Mouse (Mus musculus) intestine, embryonic 15.5 days (tissue): Measurements from ENCODE around the gene Smim1. TPM values are rescaled to one million over a fixed set of nuclear protein-coding genes. Genes with fewer than 3 reads are reported as not detected.

ENCODE experiments used
- ATAC-seq: fragments of 200-750 bp; cut with Nextera tagmentation; 2 replicates; pipeline ENCODE4 v1.8.0; 2017; ENCODE audit warnings: moderate TSS enrichment, moderate library complexity
- H3K27ac ChIP-seq: fragments of 300-500 bp; sonication (generic); 2 replicates; pipeline ENCODE4 v1.5.1; 2015; ENCODE audit warnings: mild to moderate bottlenecking, inconsistent platforms
- H3K27me3 ChIP-seq: fragments of 300-500 bp; sonication (generic); replicated peaks from 2 replicates; pipeline ENCODE4 v1.6.1; 2015; ENCODE audit warnings: inconsistent platforms
- H3K36me3 ChIP-seq: fragments of 300-500 bp; sonication (generic); 2 replicates; pipeline ENCODE4 v1.6.1; 2015; ENCODE audit warnings: inconsistent platforms
- H3K4me1 ChIP-seq: fragments of 300-500 bp; sonication (generic); replicated peaks from 2 replicates; pipeline ENCODE4 v1.6.1; 2015; ENCODE audit warnings: inconsistent platforms
- H3K4me2 ChIP-seq: fragments of 300-500 bp; sonication (generic); replicated peaks from 2 replicates; pipeline ENCODE4 v1.6.1; 2015; ENCODE audit warnings: mild to moderate bottlenecking, inconsistent platforms
- H3K4me3 ChIP-seq: fragments of 300-500 bp; sonication (generic); replicated peaks from 2 replicates; pipeline ENCODE4 v1.5.1; 2015; ENCODE audit warnings: inconsistent platforms
- H3K9ac ChIP-seq: fragments of 300-500 bp; sonication (generic); 2 replicates; pipeline ENCODE4 v1.6.1; 2015; ENCODE audit warnings: inconsistent platforms
- H3K9me3 ChIP-seq: fragments of 300-500 bp; sonication (generic); 2 replicates; pipeline ENCODE4 v1.6.1; 2016; ENCODE audit warnings: inconsistent platforms
- WGBS: fragments of 180-500 bp; shearing (Covaris S2); methylation state at CpG from one replicate; pipeline ENCODE4 v1.1.7; 2015; 5-methylcytosine and 5-hydroxymethylcytosine counted together
- polyA plus RNA-seq: library from polyadenylated mRNA; unstranded; fragments of >200 nt; fragmentation: Nextera tagmentation; extraction: Ambion mirVana; gene quantifications from 2 replicates; pipeline ENCODE4 v1.2.1, GENCODE M21; 2015

Gene Smim1
- polyA plus RNA-seq, 1 experiment from 2014 or later, result 124 TPM

GRCm38 (mm10) chr4:154042577-154042976 is 16.5 kb upstream of the Smim1 start, which contains the start of gene Ccdc27:
Gene Ccdc27, minus strand, starts transcription at chr4:154042677.
- ATAC-seq, result no peak
- 81% methylated on average over 9 of the region's 9 CpGs for WGBS
- no peaks in the 10 kb centered on the region for H3K27me3 ChIP-seq
- no peak within 1 kb of the TSS for H3K9ac ChIP-seq
- no peaks in the 10 kb centered on the region for H3K4me1 ChIP-seq
- H3K36me3 ChIP-seq, result no peaks in the 10 kb centered on the region
- no peaks in the 10 kb centered on the region for H3K9me3 ChIP-seq
- H3K4me3 ChIP-seq, result no peak within 1 kb of the TSS
- no peak within 1 kb of the TSS for H3K4me2 ChIP-seq
- H3K27ac ChIP-seq, result no peak within 1 kb of the TSS

DNA sequence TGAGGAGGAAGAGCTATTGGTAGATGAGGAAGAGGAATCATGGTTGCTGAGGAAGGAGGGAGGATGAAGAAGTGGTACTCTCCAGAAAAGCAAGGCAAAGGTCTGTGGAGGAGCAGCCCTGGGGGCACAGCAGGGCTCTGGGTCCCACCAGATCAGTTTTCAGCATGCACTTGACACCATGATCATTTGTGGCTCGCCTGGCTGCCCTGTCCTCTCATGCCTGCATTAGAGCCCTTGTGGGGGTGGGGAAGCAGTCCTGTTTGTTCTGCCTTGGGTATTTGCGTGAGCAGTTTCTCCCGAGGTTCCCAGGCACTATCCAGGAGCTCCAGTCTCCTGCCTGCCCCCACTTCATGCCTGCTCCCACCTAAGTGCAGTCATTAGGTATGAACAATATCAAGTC is 11.1 kb upstream of the Smim1 start:
- Histone ChIP-seq H3K4me2 (no peak overlapping the region), H3K36me3 (no peaks in the 10 kb centered on the region), H3K27ac (no peak overlapping the region), H3K9ac (no peak overlapping the region), H3K27me3 (no peaks in the 10 kb centered on the region), H3K4me3 (no peak overlapping the region), H3K9me3 (no peaks in the 10 kb centered on the region), H3K4me1 (no peaks in the 10 kb centered on the region)
- no peak for ATAC-seq
- WGBS, result 39% methylated on average over 3 of the region's 3 CpGs

GRCm38 (mm10) chr4:154028646-154029045 is 2.6 kb upstream of the Smim1 start:
- H3K27me3 ChIP-seq, result no peaks in the 10 kb centered on the region
- H3K9ac ChIP-seq, result no peak overlapping the region
- peaks cover 23% of the 10 kb centered on the region for H3K4me1 ChIP-seq
- ATAC-seq, result no peak
- H3K9me3 ChIP-seq, result no peaks in the 10 kb centered on the region
- H3K4me3 ChIP-seq, result no peak overlapping the region
- H3K4me2 ChIP-seq, result no peak overlapping the region
- no peak overlapping the region for H3K27ac ChIP-seq
- H3K36me3 ChIP-seq, result no peaks in the 10 kb centered on the region

DNA sequence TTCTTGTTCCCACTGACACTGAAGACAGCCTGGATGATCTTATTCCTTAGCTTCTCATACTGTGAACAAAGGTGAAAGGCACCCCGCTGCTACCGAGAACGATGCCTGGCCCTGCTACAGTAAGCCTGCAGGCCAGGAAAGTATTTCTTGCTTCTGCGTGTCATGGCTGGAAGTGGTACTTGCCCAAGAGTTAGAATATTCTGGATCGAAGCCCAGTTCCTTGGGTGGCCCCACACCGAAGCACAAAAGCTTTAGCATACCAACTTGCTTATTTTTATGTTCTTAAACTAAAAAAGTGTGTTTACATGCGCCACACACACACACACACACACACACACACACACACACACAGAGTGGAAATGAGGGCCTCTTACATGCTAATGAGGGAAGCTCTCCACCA is 2.0 kb upstream of the Smim1 start:
- no peaks in the 10 kb centered on the region for H3K27me3 ChIP-seq
- H3K4me2 ChIP-seq, result no peak overlapping the region
- H3K27ac ChIP-seq, result no peak overlapping the region
- H3K4me1 ChIP-seq, result peaks cover 28% of the 10 kb centered on the region
- ATAC-seq, result no peak
- WGBS, result 77% methylated on average over 7 of the region's 7 CpGs
- no peaks in the 10 kb centered on the region for H3K36me3 ChIP-seq
- no peak overlapping the region for H3K4me3 ChIP-seq
- H3K9me3 ChIP-seq, result no peaks in the 10 kb centered on the region; the same call in 1 of the 2 replicates
- H3K9ac ChIP-seq, result no peak overlapping the region

DNA sequence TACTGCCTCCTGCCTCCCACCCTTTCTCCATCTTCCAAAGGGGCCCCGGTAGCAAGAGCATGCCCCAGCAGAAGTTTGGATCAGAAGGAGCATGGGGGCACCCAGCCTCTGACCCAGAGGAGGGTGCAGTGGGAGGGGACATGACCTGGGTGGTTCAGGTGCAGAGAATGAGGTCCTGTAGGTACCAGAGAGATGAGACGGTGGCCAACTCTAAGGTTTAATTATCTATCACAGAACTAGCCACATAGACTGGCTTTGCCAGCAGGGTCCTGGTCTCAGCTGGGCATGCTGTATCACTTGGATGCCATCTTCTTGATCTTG is 371 bp upstream of the Smim1 start:
- WGBS, result 30% methylated on average over 2 of the region's 2 CpGs

GRCm38 (mm10) chr4:154024729-154025521 is 1.1 kb downstream of the Smim1 start:
- 22% methylated on average over 17 of the region's 17 CpGs for WGBS
- H3K27ac ChIP-seq, result peak overlapping the region; percentile 82
- H3K4me1 ChIP-seq, result peaks cover 39% of the 10 kb centered on the region
- peaks cover 19% of the 10 kb centered on the region; the same call in 1 of the 2 replicates for H3K36me3 ChIP-seq
- no peaks in the 10 kb centered on the region for H3K27me3 ChIP-seq
- ATAC-seq, result no peak
- H3K9ac ChIP-seq, result peak overlapping the region; percentile 67
- peak overlapping the region; percentile 78 for H3K4me2 ChIP-seq
- no peaks in the 10 kb centered on the region; the same call in 1 of the 2 replicates for H3K9me3 ChIP-seq
- peak overlapping the region; percentile 58 for H3K4me3 ChIP-seq

More for the DNA sequence above, 371 bp upstream of the Smim1 start:
- ATAC-seq, result no peak
- H3K27ac ChIP-seq, result peak overlapping the region; percentile 3; the same call in 1 of the 2 replicates
- peak overlapping the region; percentile 78 for H3K4me2 ChIP-seq
- peak overlapping the region; percentile 58 for H3K4me3 ChIP-seq
- 0 out of 2 replicates have a peak, but pooled peaks cover 6% of the 10 kb centered on the region for H3K36me3 ChIP-seq
- peak overlapping the region; percentile 67 for H3K9ac ChIP-seq
- H3K4me1 ChIP-seq, result peaks cover 39% of the 10 kb centered on the region
- H3K27me3 ChIP-seq, result no peaks in the 10 kb centered on the region
- no peaks in the 10 kb centered on the region; the same call in 1 of the 2 replicates for H3K9me3 ChIP-seq

DNA sequence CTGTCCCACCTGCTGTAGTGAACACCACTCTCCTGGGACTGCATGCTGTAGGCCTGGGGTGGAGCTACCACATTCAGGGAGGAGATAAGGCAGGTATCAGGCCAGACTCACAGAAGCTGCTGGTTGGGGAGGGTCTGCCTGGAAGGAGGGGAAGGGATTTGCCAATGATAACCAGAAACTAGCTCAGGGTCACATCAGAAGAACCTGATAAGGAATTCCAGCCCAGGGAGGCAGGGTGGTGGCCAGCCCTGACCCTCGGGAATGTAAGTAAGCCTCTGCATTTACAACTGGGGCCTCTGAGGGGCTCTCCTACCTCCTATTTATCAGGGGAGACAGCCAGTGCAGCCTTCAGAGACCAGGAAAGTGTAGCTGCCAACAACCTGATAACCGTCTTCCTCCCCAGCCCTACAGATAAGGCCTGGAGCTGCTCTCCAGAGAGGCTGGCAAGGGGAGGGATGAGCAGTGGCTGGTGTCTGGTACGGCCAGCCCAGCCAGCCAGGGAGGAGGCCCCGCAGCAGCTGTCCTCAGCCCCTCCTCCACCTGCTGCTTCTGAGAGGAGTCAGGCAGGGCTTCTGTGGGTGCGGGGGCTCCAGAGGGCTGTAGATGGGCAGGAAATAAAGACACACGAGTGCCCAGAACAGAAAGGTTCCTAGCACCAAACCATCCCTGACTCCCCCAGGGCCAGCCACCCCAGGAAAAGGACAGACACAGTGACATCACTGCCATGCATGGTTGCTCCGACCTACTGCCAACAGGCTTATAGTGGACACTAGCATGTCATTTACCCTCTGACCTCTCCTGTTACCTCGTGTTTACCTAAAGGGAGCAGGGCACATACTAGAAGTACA is 2.1 kb downstream of the Smim1 start:
- peak overlapping the region; percentile 67; the same call in 1 of the 2 replicates for H3K9ac ChIP-seq
- 6% methylated on average over 8 of the region's 8 CpGs for WGBS

DNA sequence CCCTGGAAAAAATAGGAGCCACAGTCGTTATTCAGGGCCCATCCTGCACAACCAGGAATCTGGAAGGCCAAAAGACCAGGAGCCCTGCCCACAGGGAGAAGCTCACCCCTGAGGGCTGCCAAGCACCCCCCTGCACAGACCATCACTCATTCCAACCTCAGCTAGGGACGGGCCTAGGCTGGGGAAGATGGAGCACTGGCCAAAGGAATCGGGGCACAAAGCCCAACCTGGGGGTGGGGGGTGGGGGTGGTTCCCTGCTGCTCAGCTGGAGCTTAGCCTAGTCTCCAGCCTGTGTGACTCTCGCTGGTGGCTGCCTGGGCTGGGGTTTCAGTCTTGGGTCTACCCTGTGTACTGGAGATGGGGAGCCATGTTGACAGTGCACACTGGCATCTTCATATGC is 3.2 kb downstream of the Smim1 start:
- Histone ChIP-seq H3K27me3 (no peaks in the 10 kb centered on the region), H3K4me3 (no peak overlapping the region), H3K4me2 (peak overlapping the region; percentile 78), H3K27ac (peak overlapping the region; percentile 82), H3K9me3 (no peaks in the 10 kb centered on the region; the same call in 1 of the 2 replicates), H3K36me3 (peaks cover 35% of the 10 kb centered on the region), H3K4me1 (peaks cover 39% of the 10 kb centered on the region), H3K9ac (0 out of 2 replicates have a peak overlapping the region, but pooled peaks have one; percentile 8)
- WGBS, result 47% methylated on average over 4 of the region's 4 CpGs
- ATAC-seq, result no peak

More for the DNA sequence above, 2.1 kb downstream of the Smim1 start:
- H3K27ac ChIP-seq, result peak overlapping the region; percentile 82
- H3K36me3 ChIP-seq, result peaks cover 24% of the 10 kb centered on the region; the same call in 1 of the 2 replicates
- H3K4me1 ChIP-seq, result peaks cover 39% of the 10 kb centered on the region
- H3K4me2 ChIP-seq, result peak overlapping the region; percentile 78
- H3K9me3 ChIP-seq, result no peaks in the 10 kb centered on the region; the same call in 1 of the 2 replicates
- peak; percentile 65 for ATAC-seq
- H3K4me3 ChIP-seq, result peak overlapping the region; percentile 58
- no peaks in the 10 kb centered on the region for H3K27me3 ChIP-seq

GRCm38 (mm10) chr4:154022407-154022806 is 3.6 kb downstream of the Smim1 start:
- peaks cover 39% of the 10 kb centered on the region for H3K4me1 ChIP-seq
- no peak overlapping the region for H3K4me3 ChIP-seq
- 0 out of 2 replicates have a peak overlapping the region, but pooled peaks have one; percentile 8 for H3K9ac ChIP-seq
- H3K27ac ChIP-seq, result peak overlapping the region; percentile 82
- 72% methylated on average over 4 of the region's 4 CpGs for WGBS
- no peaks in the 10 kb centered on the region; the same call in 1 of the 2 replicates for H3K9me3 ChIP-seq
- ATAC-seq, result no peak
- H3K27me3 ChIP-seq, result no peaks in the 10 kb centered on the region
- peaks cover 37% of the 10 kb centered on the region for H3K36me3 ChIP-seq
- 0 out of 2 replicates have a peak overlapping the region, but pooled peaks have one; percentile 78 for H3K4me2 ChIP-seq

- no peaks in the 10 kb centered on the region for H3K27me3 ChIP-seq
- 87% methylated on average over 9 of the region's 9 CpGs for WGBS
- H3K27ac ChIP-seq, result no peak overlapping the region
- H3K4me1 ChIP-seq, result peaks cover 39% of the 10 kb centered on the region
- H3K4me3 ChIP-seq, result no peak overlapping the region
- no peaks in the 10 kb centered on the region; the same call in 1 of the 2 replicates for H3K9me3 ChIP-seq
- H3K9ac ChIP-seq, result no peak overlapping the region
- H3K36me3 ChIP-seq, result peaks cover 47% of the 10 kb centered on the region
- ATAC-seq, result no peak
- no peak overlapping the region for H3K4me2 ChIP-seq
Observed at GRCm38 (mm10) chr4:154021432-154021831, 4.6 kb downstream of the Smim1 start.

DNA sequence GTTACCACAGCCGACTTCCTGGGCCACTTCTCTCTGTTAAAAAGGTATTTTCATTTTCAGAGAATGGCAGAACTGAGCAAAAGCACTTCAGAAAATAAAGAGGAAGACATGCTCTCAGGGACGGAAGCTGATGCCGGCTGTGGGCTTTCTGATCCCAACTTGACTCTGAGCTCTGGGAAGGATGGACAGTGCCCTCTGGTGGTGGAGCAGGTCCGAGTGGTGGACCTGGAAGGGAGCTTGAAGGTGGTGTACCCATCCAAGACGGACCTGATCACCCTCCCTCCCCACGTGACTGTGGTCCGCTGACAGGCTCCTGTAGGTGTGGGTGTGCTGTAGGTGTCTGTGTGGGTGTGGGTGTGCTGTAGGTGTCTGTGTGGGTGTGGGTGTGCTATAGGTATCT is 6.5 kb downstream of the Smim1 start:
- Histone ChIP-seq H3K36me3 (peaks cover 56% of the 10 kb centered on the region), H3K9ac (no peak overlapping the region), H3K27ac (no peak overlapping the region), H3K4me3 (no peak overlapping the region), H3K4me1 (peaks cover 26% of the 10 kb centered on the region), H3K9me3 (no peaks in the 10 kb centered on the region; the same call in 1 of the 2 replicates), H3K27me3 (no peaks in the 10 kb centered on the region), H3K4me2 (no peak overlapping the region)
- no peak for ATAC-seq
- WGBS, result 67% methylated on average over 7 of the region's 7 CpGs

DNA sequence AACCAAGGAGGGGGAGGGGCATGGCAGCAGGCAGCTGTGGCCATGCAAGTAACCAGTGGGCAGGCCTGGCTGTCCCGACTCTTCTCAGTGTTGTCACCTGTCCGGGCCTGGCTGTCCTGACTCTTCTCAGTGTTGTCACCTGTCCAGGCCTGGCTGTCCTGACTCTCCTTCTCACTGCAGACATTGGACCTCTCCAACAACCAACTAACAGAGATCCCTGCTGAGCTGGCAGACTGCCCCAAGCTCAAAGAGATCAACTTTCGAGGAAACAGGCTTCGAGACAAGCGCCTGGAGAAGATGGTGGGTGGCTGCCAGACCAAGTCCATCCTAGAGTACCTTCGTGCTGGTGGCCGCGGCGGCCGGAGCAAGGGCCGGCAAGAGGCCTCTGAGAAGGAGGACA is 10.6 kb downstream of the Smim1 start:
- Histone ChIP-seq H3K27me3 (no peaks in the 10 kb centered on the region), H3K4me1 (peaks cover 17% of the 10 kb centered on the region), H3K27ac (no peak overlapping the region), H3K9me3 (no peaks in the 10 kb centered on the region), H3K4me2 (no peak overlapping the region), H3K36me3 (peaks cover 41% of the 10 kb centered on the region), H3K4me3 (no peak overlapping the region), H3K9ac (no peak overlapping the region)
- no peak for ATAC-seq
- 92% methylated on average over 11 of the region's 11 CpGs for WGBS
